Mouse (Mus musculus) MEL (cell line): ENCODE results near the gene Hdgf.

Source experiments
- HCFC1 ChIP-seq: IDR thresholded peaks from 2 replicates; pipeline ENCODE4 v1.6.1; 2012; ENCODE audit warnings: low read depth, mild to moderate bottlenecking, inconsistent platforms, low read length, improper control_type of control experiment, moderate library complexity
- RAD21 ChIP-seq: IDR thresholded peaks from 2 replicates; pipeline ENCODE4 v1.6.1; 2011; ENCODE audit warnings: mild to moderate bottlenecking, low read depth, low read length, improper control_type of control experiment

- no peak for TF ChIP-seq RAD21
- no peak for TF ChIP-seq HCFC1
Measured at GRCm38 (mm10) chr3:87909381-87909780, 3.3 kb downstream of the Hdgf start.
